Comparison of ENCODE assay signal across 20 mouse cellular contexts in genomic region chr17:79695106-79695505, GRCm38 (mm10). TPM values are rescaled to one million over a fixed set of nuclear protein-coding genes. Genes with fewer than 3 reads are reported as not detected.
DNase-seq lines count a peak whose midpoint lies in the region; ATAC-seq and TF ChIP-seq lines count a peak whose summit lies in the region.
"Had no signal": no experiment of that assay in that cellular context is flagged by ENCODE, and none has a peak within 500 bp of the region (broad histone marks: within the 10 kb centered on the region; RNA-seq: fewer than 3 reads in every experiment).

No protein-coding gene starts in this region.

- no peak for DNase-seq in forebrain, postnatal 0 days
- no peak for DNase-seq in forebrain, embryonic 10.5 days (ENCODE audit: extremely low spot score, low spot score)
- DNase-seq in lung, adult 2 months = no peak
- DNase-seq in adipocyte (ENCODE audit: low spot score) (peak; percentile 100), liver (no peak)
- peak; percentile 40 for DNase-seq in lung, postnatal 14 days
- DNase-seq in cerebellum, postnatal 36 days = no peak
- DNase-seq: adrenal gland, adult 2 months; adrenal gland, postnatal 25 days; cerebellum, adult 18-20 months; cerebellum, adult 9-11 months; heart, postnatal 36 days had no signal

- peak; percentile 64; the same call in 1 of the 2 replicates for ATAC-seq in forebrain, postnatal 0 days
- peak; percentile 67; the same call in 1 of the 2 replicates for ATAC-seq in lung, embryonic 16.5 days (ENCODE audit: low read depth)
- ATAC-seq: activated CD4-positive, CD25-positive, alpha-beta regulatory T cell, adult 4 months; forebrain, embryonic 14.5 days; Patski had no signal

- H3K36me3 ChIP-seq in forebrain, postnatal 0 days (ENCODE audit: insufficient read depth) = no peaks in the 10 kb centered on the region
- H3K36me3 ChIP-seq in forebrain, embryonic 10.5 days (replicated peaks) = no peaks in the 10 kb centered on the region
- H3K36me3 ChIP-seq in lung, embryonic 16.5 days (ENCODE audit: control insufficient read depth, insufficient read depth, low read length) = no peaks in the 10 kb centered on the region
- H3K36me3 ChIP-seq: embryonic facial prominence, embryonic 15.5 days; heart, embryonic 12.5 days; hindbrain, embryonic 15.5 days had no signal

- H3K4me3 ChIP-seq in forebrain, postnatal 0 days (ENCODE audit: low read depth, low read length) = no peak overlapping the region
- H3K4me3 ChIP-seq in forebrain, embryonic 10.5 days = no peak overlapping the region
- H3K4me3 ChIP-seq in lung, embryonic 16.5 days (ENCODE audit: low read length) = no peak overlapping the region
- H3K4me3 ChIP-seq in lung, adult 2 months (replicated peaks; ENCODE audit: extremely low read depth, low read depth, low read length) = no peak overlapping the region
- H3K4me3 ChIP-seq: embryonic facial prominence, embryonic 15.5 days; heart, embryonic 12.5 days; hindbrain, embryonic 15.5 days had no signal

- TF ChIP-seq CTCF in forebrain, postnatal 0 days (IDR thresholded peaks at IDR 0.05; ENCODE audit: low read depth) = no peak
- TF ChIP-seq CTCF in lung, adult 2 months (IDR thresholded peaks at IDR 0.05; ENCODE audit: insufficient read depth, low read length) = no peak

- no peak overlapping the region for H3K4me2 ChIP-seq in forebrain, postnatal 0 days (ENCODE audit: low read depth)
- no peak overlapping the region for H3K4me2 ChIP-seq in lung, embryonic 16.5 days (ENCODE audit: low read depth, low read length)
- H3K4me2 ChIP-seq: embryonic facial prominence, embryonic 15.5 days; heart, embryonic 12.5 days; hindbrain, embryonic 15.5 days had no signal

- no peak overlapping the region for H3K9ac ChIP-seq in forebrain, postnatal 0 days
- no peak overlapping the region for H3K9ac ChIP-seq in lung, embryonic 16.5 days (ENCODE audit: low read length)
- H3K9ac ChIP-seq: embryonic facial prominence, embryonic 15.5 days; heart, embryonic 12.5 days; hindbrain, embryonic 15.5 days had no signal

- no peaks in the 10 kb centered on the region for H3K4me1 ChIP-seq in forebrain, postnatal 0 days (ENCODE audit: insufficient read depth)
- H3K4me1 ChIP-seq in forebrain, embryonic 10.5 days = no peaks in the 10 kb centered on the region
- H3K4me1 ChIP-seq in lung, embryonic 16.5 days (replicated peaks; ENCODE audit: control insufficient read depth, insufficient read depth, low read length) = no peaks in the 10 kb centered on the region
- no peaks in the 10 kb centered on the region for H3K4me1 ChIP-seq in lung, adult 2 months (ENCODE audit: control insufficient read depth, insufficient read depth, low read length)
- H3K4me1 ChIP-seq: embryonic facial prominence, embryonic 15.5 days; heart, embryonic 12.5 days; hindbrain, embryonic 15.5 days had no signal

- no peak overlapping the region for H3K27ac ChIP-seq in forebrain, postnatal 0 days (ENCODE audit: low read depth, low read length)
- no peak overlapping the region for H3K27ac ChIP-seq in forebrain, embryonic 10.5 days
- no peak overlapping the region for H3K27ac ChIP-seq in lung, embryonic 16.5 days (ENCODE audit: low read length)
- H3K27ac ChIP-seq: embryonic facial prominence, embryonic 15.5 days; hindbrain, embryonic 15.5 days had no signal

- no peaks in the 10 kb centered on the region for H3K27me3 ChIP-seq in forebrain, postnatal 0 days (ENCODE audit: insufficient read depth, low read length)
- H3K27me3 ChIP-seq in forebrain, embryonic 10.5 days (ENCODE audit: poor library complexity, severe bottlenecking) = no peaks in the 10 kb centered on the region
- H3K27me3 ChIP-seq in lung, embryonic 16.5 days (ENCODE audit: control insufficient read depth, insufficient read depth, low read depth, low read length) = no peaks in the 10 kb centered on the region
- H3K27me3 ChIP-seq: embryonic facial prominence, embryonic 15.5 days; hindbrain, embryonic 15.5 days; Patski had no signal

- TF ChIP-seq POLR2A in lung, adult 2 months (IDR thresholded peaks at IDR 0.05; ENCODE audit: borderline replicate concordance, extremely low read depth, low read depth, low read length) = no peak

- no peaks in the 10 kb centered on the region for H3K9me3 ChIP-seq in forebrain, postnatal 0 days (ENCODE audit: low read length)
- no peaks in the 10 kb centered on the region for H3K9me3 ChIP-seq in forebrain, embryonic 10.5 days
- no peaks in the 10 kb centered on the region for H3K9me3 ChIP-seq in lung, embryonic 16.5 days (ENCODE audit: control insufficient read depth, low read length)
- H3K9me3 ChIP-seq: embryonic facial prominence, embryonic 15.5 days; heart, embryonic 12.5 days; hindbrain, embryonic 15.5 days had no signal

- 71% methylated on average over 4 of the region's 4 CpGs for WGBS in forebrain, postnatal 0 days
- 85% methylated on average over 4 of the region's 4 CpGs for WGBS in forebrain, embryonic 10.5 days
- 63% methylated on average over 4 of the region's 4 CpGs for WGBS in lung, embryonic 16.5 days
- WGBS in lung, adult 2 months = 72% methylated on average over 4 of the region's 4 CpGs

RNA-seq across cellular contexts. Expression of gene Cyp1b1, which starts 19.8 kb away (rescaled TPM):
- 5.7 and 7.5 TPM in 2 replicates for total RNA-seq in forebrain, postnatal 0 days (2014; rRNA removed)
- polyA plus RNA-seq in forebrain, postnatal 0 days (2015; fragmentation: Nextera tagmentation; extraction: Ambion mirVana) = 5.2 and 5.4 TPM in 2 replicates
- polyA plus RNA-seq in forebrain, embryonic 10.5 days (2016; fragmentation: Nextera tagmentation; extraction: Ambion mirVana) = 1.6 and 2.3 TPM in 2 replicates
- 5.1 and 5.3 TPM in 2 replicates for polyA plus RNA-seq in lung, embryonic 16.5 days (2015; fragmentation: Nextera tagmentation; extraction: Ambion mirVana)
- polyA plus RNA-seq in lung, adult 2 months (2012; rRNA removed) = 7.3 and 9.5 TPM in 2 replicates
- total RNA-seq: MEL had no signal
- polyA plus RNA-seq: activated CD4-positive, CD25-positive, alpha-beta regulatory T cell, adult 4 months had no signal

Comparison
In these comparisons a context has a peak if more than half of its experiments do, and no peak if none do; other contexts are left out.
1. DNase-seq: peak in adipocyte (single experiment) and lung, postnatal 14 days (single experiment); none in forebrain, postnatal 0 days (single experiment), forebrain, embryonic 10.5 days (single experiment), lung, adult 2 months (single experiment), cerebellum, postnatal 36 days (0 of 2) and liver (single experiment).